Mouse (Mus musculus) CD8-positive naive resting alpha-beta T cell, adult 2 months (primary cell): ENCODE measurements at regions not wholly inside any gene's neighbourhood (a gene's known extent, or its start where the extent isn't known, plus 50 kb on each side); places are given as distances from the start of the nearest gene placed in this dataset.
"Not testable (repeated sequence)": the region's sequence is repeated elsewhere in the genome, so short reads cannot be mapped to it uniquely, and the experiment has no call there.

Source experiments
- DNase-seq, 2 experiments: peaks; one replicate each; pipeline ENCODE4 v3.0.0; 2022; ENCODE audit warnings: low read depth in 2 of 2, low spot score in 2 of 2

DNA sequence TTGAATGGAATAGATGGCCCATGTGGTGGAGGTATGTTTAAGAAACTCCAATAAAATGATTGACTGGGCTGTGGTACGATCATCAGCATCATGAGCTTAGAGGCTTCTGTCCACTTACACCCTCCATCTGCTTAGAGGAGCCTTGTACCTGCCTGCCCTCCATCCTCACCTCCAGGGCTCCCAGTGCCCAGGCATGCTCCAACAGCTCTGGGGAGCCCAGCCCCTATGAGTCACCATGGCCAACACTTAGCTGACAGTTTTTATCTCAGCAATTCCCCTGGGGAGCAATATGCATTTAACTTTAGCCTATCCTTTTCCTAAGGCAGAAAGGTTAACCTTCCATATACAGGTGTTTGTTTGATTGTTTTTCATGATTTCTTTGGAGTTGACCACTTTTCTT, 174.3 kb upstream of the Plxna2 start:
- no peak for DNase-seq

DNA sequence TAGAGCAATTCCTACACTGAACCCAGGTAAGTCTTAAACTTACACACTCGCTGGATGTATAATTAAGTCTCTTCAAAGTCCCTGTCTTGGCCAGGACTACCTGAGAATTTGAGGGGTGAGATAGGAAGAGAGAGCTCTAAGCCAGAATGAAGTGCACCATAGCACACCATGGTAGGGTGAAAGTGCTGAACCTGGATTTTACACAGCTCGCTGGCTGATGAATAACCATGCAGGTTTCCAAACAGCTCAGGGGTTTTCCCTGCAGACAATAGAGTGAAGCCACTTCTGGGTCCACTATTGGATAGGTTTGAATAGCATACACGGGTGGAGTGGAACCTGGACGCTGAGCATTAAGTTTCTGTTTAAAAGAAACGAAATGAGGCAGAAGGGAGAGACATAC, 180.7 kb upstream of the Plxna2 start:
- no peak for DNase-seq

DNA sequence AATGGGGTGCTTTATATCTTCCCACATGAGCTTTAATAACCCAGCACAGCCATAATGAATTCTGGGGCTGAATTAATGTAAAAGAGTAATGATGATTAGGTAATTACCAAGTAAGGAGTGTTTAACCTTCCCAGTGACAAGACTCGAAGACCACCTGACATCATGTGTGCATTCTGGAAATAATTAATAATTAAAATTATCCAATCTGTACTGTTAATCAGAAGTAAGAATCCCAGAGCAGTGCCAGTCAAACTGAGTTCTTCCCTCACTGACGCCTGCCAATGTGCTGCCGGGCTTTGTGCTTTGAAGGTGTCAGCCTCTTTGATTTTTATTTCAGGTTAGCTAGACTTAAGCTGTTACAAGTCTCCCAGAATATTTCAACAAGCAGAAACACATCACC, 183.0 kb upstream of the Plxna2 start:
- no peak for DNase-seq

DNA sequence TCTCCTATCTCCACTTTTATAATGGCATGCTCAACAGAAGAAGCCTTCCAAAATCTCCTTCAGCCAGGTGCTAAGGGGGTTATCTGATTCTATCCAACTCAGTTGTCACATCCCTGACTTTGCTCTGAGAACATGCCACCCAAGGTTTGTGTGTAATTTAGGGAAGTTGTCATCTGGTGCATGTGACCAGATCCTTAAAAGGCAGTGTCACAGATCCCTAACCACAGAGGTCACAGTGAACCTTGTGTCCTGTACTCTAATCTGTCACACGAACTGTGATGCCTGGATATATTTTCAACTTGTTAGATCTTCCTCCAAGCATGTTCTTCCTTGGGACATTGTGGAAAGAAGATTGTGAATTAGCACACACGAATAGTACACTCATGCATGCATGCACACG, 189.4 kb upstream of the Plxna2 start:
- no peak for DNase-seq

DNA sequence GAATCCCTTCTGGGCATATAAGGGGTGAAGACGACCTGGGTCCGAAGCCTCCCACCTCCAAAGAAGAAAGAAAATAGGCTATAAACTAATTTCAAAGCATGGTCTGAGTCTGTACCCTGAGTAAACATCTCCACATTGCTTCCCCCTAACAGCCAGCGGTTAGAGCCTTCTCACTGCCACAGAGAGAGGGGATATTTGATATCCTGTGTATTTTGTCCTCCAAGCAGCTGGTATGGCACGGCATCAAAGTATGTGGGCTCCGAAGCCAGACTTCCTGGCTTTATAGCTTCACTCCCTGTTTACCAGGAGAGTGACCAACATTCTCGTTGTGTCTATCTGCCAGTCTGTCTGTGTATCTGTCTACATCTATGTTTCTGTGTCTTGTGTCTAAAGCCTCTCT, 191.7 kb upstream of the Plxna2 start:
- DNase-seq: no peak

DNA sequence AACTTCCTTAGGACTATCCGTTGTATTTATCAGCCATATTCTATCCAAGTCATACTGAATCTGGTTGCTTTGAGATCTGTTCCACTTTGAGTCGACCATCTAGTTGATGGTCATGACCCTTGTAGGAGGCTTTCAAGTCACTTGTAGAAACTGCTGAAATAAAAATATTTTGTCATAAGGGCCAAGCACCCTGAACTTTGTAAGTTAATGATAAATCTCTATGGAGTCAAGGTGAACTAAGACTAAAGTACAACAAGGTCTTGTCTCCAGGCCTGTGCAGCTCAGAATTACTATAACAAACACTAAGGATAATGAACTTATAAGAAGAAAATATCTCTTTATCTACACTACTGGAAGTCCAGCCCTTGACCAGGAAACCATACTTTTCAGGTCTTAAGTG, 193.8 kb upstream of the Plxna2 start:
- DNase-seq: no peak

DNA sequence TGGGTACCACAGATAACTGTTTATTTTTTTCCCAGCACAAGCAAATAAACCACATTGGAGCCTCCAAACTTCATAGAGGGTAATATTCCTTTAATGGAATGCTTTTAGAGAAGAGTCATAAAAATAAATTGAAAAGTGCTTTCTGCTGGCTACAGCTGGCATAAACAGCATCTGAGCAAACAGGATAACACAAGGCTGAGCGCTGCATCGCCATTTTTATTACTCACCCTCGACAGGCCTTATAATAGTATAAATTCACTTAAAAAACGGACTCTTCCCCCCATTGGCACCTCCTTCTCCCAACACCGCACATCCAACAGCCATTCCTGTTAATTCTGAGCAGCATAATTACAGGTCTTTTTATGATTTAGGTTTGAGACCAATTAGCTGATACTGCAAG, 205.8 kb upstream of the Plxna2 start:
- DNase-seq: no peak

DNA sequence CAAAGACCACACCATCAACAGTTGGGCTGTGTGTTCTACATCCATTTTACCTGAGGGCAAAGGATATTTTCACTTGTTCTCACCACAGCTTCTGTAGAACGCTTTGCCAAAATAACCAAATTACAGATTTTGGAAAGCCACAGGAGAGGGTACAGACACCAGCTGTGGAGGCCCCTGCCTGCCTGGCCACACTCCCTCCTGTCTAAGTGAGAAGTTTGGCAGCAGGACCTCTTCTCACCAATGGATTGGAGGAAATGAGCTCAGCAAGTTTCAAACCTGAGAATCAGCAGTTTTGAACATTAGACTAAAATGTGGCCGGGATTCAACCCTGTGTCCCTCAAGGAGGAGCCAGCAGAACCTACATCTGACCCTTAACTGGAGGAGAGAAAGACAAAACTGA, 206.2 kb upstream of the Plxna2 start:
- DNase-seq: no peak

DNA sequence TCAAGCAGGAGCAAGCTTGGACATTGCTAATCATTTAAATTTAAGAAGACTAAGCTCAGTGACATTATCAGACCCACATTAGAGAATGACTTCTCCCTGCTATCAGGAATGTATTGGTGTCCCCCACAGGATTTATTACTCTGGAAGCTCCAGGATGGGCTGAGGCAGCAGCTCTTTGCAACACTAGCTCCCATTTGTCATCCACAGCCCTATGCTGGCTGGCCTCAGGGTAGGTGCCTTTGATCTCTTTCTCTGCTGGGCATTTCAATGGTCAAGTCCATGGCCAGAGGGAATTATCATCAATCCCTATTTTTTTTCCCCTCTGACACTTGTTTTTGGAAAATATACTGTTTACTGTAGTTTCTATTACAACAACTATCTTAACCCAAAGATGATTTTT, 218.7 kb upstream of the Plxna2 start:
- DNase-seq: no peak

DNA sequence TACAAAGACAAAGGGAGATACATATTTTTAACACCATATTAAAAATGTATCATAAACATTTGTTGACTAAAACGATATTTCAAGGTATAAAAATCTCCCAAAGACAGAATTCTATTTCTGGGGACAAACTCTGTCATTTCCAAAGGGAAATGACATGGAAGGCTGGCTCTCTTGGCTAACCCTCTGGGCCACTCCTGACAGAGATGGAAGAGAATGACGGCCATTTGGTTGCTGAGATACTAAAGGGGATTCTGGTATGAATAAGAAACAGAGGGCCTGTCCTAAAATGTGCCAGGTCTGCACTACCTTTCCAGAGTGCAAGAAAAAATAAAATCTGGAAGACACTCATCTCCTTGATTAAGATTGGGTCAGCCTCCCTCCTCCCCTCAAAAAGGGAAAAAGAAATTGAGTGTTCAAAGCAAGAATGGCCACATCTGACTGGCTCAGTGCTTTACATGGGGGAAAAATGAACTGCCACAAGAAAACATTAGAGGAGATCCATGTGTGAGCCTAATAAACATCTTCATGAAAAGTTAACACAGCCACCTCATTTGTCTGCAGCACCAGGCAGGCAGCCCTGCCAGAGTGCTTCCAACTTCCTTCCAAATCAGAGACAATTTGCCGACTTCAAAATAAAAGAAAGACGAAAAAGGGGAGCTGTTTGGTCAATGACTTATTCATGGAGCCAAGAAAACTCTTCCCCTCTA, 221.1 kb upstream of the Plxna2 start:
- no peak for DNase-seq

DNA sequence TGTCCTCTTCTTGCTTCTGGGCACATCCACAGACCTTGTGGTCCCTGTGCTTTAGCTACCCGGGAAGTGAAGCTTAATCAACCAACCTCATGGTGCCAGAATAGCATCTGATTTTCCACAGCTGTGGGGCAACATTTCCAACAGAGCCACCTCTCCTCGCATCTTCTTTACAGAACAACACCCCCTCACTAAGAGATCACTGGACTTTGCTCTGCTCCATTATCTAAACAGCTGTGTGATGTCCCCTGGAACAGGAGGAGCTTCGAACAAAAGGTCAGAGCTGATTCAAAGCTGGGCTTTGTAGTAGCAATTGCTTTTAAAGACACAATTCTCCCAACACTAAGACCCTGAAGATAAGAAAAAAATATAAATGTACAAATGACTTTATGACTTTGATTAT, 224.3 kb upstream of the Plxna2 start:
- no peak for DNase-seq

DNA sequence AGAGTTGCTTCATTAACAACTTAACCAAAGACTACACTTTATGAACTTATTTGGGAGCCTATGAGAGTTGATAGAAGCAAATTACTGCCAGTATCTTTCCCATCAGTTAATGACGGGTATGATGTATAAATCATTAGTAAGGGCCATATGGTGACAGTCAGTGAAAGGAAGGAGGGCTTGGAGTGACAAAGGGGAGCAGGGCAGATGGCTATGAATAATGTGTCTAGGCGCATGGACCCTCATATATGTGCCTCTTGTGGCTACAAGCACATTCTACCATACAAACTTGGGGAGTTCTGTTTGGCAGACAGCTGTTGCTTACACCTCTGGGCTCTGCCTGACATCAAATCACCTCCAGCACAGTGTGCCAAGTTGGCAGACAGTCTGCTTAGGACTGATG, 227.8 kb upstream of the Plxna2 start:
- DNase-seq: no peak

DNA sequence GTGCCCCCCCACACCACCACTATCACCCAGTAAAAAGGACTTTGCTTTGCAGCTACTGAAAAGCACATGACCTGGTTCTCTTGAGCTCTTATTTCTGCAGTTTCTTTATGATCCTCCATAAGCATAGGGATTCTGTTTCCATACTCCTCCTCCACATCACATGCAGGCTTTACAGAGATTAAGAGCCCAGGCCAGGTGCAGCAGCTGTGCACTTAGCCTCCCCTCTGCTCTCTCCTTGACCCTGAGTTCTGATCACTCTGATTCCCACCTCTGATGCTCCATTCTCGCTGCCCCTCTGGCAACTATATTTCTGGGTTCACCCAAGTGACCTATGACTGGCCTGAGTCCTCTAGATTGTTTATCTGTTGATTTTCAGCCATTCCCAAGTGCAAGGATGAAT, 239.9 kb upstream of the Plxna2 start:
- DNase-seq: no peak

DNA sequence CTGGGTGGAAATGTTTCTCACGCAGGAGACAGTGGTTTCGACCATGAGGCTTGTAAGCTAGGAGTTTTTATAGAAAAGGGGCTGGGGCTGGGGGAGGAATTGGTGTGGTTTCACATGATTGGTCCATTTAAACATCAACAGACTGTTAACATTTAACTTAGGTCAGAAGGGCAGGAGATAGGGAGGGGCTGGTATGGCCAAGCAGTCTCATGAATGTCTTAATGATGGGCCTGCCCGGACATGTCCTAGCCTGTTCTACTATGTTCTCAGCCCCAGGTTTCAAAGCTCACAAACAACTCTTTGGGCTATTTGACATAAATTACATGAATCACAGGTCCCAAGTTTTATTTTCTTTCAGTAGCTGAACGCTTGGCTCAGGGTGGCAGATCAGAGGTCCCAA, 244.5 kb upstream of the Plxna2 start:
- DNase-seq: not testable (repeated sequence)

DNA sequence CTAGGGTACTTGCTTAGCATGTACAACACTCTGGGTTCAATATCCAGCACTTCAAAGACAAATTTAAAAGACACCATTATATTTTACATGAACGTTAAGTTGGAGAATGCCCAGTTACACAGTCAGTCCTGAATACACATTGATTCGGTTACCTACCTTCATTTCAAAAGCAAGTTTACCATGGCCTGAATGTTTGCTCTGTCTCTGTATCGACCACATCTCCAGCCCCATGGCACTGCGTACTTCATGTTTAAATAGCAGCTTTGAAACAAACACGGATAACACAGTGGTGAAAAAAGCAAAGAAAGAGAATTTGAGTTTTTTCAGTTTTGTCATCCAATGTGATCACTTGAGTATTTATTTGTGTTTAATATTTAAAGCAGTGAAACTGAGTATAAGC, 254.1 kb upstream of the Plxna2 start:
- DNase-seq: no peak

DNA sequence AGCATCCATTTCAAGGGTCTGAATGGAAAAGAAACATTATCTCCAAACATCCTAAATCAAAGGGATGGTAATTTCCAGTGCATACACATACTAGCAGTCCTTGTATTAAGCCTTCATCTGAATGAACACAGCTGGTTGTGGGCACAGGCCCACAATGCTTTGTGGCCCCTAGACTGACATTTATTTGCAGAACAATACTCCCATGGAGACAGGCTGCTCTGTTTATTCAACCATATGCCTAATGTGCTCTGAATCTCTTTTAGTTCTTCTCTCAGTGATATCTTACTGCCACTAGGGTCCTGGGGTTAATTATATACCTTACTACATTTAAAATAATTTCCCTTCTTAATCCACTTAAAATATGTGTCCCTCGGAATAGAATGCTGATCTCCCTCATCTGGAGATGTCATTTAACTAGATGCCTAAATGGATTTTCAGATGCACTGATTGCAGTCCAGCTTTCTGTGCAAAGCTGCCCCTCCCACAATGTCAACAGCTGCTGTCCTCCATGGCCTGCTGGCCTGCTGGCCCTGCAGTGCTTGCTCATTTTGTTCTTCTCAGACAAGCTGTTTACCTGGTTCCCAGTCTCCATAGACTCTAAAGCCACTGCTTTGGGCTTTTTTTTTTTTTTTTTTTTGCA, 254.8 kb upstream of the Plxna2 start:
- DNase-seq: no peak

DNA sequence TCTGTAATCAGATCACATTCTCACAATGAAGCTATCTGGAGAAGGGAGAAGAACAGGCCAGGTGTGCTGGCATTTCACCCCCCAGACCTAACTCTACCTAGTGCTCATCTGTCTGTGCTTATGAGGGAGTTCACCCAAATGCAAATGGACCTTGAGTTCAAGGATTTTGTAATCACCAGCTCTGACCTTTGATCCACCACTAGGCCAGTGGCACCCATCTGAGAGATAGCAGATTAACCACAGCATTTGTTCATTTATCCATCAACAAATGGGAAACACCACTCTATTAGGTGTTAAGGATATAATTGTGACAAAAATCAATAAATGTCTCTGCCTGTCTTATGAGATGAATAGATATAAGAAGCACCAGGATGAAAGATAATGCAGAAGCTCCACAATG, 255.7 kb upstream of the Plxna2 start:
- no peak for DNase-seq

DNA sequence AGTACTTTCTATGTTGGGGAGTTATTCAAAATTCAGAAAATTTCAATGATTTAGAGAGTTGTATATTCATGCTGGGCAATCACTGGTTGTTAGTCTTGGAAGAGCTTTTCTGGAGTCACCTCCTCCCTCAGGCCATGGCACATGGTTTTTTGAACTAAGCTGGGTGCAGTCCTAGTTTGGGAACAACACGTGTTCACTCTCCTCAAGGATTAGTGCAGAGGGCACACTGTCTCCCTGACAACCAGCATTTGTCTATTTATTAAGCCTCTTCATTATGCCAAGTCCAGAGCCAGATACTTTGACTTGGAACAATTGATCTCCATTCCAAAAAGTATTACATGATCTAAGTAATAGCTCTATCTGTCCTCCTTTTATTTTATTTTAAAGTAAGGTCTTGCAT, 256.7 kb upstream of the Plxna2 start:
- DNase-seq: no peak

DNA sequence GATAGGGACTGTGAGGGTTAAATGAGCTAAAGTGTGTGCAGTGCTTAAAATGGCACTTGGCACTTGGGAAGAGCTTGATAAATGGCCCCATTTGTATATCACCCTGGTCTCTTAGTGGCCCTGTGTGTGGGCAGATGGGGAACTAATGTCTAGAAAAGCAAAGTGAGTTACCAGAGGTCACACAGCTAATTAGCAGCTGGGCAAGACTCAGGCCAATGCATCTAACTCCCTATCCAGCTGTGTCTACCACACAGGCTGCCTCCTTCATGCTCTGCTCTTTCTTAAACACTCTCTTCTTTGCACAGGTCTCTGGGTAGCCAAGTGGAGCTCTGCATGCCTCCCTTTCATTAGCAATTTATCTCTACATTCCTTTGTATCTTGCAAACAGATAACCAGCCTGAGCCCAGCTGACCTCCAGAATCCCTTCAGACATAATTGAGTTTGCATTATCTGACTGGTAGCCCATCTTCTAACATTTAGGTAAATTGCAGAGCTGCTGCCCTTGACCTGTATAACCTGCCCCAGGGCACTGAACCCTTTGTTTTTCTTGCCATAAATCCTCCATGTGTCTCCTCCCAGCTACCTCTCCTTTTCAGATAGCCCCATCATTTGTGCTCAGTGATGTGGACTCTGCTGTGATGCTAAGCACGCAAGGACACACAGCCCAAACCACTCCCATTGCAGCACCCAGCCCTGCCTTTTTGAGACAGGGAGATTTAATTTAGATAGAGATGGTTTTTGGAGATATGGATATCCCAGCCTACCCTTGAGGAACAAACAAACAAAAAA, 263.5 kb upstream of the Plxna2 start:
- DNase-seq: no peak

DNA sequence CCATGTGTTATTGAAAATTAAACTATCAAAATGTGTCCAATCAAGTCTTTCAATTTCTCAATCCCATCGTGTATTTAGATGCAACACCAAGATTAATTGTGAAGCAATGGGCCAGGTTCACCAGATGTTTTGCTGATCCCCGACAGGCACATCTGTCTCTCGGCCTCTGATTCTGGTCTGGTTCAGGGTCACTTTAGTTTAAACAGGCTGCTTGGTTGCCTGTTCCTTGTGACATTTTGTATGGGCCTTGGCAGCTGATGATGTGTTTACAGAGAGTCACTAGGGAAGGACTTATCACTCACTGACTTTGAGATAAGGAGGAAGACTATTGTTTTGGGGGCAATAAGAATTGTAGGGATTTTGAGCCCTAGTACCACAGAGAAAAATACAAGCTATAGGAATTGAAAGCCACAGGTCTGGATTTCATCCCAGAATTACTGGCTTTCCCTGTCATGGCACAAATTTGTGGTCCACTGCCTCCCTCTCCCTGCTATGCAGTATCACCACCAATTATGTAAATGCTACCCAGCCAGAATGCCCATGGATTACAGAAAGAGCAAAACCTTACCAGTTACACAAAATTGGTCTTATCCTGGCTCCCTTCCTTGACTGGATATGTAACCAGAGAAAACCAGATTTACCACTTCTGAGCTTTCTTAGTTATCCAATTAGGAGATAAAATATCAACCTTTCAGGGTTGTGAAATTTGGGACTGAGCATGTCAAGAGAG, 272.5 kb upstream of the Plxna2 start:
- no peak for DNase-seq

DNA sequence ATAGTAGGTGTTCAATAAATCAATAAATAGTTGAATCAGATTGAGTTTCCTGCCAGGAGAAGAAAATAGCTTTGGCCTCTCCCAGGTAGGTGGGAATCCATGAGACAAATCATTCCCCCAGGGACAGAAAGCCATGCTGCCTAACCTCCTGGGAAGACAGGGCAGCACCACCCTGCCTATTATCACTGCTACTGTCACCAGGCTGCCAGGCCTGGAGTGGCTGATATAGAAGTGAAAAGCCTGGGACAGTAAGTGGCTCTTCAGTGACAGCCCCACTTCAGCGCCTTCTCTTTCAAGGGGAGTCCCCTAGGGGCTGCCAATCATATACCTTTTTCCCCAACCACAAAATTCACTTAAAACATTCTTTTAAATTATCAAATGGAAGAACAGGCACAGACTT, 275.4 kb upstream of the Plxna2 start:
- DNase-seq: no peak

DNA sequence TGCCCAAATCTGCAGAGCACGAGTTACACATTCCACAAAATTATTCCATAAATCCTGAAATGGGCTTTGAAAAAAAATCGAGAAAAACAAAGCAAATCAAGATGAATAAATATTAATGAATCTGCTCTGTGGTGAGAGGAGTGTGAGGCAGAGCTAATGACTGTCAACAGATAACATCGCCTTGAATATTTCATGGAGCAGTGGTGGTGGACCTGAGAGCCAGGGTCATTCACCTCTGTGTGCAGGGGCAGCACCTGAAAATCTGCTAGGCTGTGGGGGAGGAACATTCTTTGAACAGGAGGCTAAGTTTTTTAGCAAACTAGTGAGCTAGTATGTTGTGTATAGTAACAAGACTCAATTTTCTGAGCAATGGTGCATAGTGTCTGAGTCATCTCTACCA, 276.3 kb upstream of the Plxna2 start:
- DNase-seq: no peak
